Mouse (Mus musculus) right cerebral cortex, postnatal 25 days (tissue): ENCODE data around the gene Ksr1.
A peak's percentile ranks its signal among the peaks of the same experiment; 100 is the strongest.

ENCODE experiments used
- DNase-seq: peaks from one replicate; pipeline ENCODE4 v3.0.0; 2022

The Ksr1 gene

DNA sequence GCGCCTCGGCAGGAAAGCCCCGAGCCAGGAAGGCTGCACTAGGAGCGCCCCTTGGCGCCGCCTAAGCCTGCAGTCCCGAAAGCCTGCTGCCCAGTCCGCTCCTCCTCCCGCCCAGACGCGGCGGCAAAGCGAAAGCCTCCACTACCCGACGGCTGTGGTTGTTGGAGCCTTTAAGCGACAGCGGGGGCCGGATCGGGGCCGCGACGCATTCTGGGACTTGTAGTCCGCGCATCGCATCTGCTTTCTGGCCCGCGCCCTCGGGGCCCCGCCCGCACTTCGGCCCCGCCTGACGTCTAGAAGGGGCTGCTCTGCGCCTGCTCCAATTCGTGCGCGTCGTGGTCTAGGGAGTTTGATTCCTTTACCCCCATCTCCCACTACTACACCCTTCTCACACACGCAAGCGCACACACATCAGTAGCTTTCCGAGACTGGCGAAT is at the start of gene Ksr1:
Ksr1 (minus strand) TSS at position 77 of the 437 bp plus-strand sequence.
- peak; percentile 95 for DNase-seq

DNA sequence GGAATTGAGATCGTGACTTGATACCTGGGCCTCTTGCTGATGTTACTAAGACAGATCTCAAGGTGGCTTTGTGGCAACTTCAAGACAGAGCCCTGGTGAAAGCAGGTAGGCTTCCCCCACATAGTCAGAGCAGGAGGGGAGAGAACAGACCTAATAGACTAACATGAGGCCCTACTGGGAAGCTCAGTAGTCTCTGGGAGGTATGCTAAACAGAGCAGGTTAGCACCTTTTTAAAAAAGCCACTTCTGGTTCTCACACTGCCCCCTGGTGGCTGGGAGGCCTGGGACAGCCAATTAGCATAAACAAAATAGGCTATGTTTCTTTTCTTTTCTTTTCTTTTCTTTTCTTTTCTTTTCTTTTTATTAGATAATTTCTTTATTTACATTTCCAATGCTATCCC is 46.0 kb upstream of the Ksr1 start:
- no peak for DNase-seq

DNA sequence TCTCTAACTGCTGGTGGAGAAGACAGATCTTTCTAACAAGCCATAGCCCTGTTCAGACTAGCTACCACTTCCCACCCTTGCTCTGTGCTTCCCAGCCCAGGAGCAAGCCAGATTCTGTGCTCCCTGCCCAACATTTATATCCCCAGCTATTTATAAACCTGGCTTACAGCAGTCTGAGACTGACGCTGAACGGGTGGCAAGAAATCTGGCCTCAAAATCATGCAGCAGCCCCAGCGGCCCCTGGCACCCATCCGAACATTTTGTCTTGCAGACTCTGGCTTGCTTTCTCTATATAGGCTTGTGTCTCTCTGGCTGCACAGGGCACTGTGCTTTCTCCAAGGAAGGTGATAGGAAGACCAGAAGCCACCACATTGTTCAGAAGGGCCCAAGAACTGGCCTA is 45.0 kb upstream of the Ksr1 start:
- no peak for DNase-seq

DNA sequence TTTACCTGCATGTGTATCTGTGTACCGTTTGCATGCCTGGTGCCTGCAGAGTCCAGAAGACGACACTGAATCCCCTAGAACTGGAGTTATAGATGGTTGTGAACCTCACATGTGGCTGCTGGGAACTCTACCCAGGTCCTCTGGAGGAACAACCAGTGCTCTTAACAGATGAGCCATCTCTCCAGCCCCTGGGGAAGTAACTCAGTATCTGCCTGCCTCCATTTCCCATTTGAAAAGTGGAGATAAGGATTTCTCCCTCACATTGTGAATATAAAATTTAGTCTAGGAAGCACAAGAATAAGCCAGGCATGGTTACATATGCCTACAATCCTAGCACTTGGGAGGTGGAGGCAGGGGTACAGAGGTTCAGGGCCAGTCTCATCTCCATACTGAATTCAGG is 44.0 kb upstream of the Ksr1 start:
- DNase-seq: no peak

DNA sequence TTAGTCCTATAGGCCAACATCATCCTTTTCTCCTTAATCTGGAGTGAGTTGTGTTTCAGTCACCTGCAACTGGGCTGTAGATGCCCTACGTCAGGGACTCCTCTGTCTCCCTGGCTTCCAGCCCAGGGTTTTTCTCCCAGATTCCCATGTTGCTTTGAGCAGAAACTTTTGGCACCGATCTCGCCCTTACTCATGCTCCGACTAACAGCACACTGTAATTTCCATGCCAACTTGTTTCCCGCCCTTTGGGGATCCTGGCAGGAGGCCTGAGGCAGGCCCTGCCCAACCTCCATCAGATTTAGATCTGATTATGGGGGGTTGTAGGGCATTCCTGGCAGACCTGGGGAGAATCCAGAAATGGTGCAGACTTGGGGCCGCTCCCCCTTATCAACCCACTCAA is 42.0 kb upstream of the Ksr1 start:
- peak; percentile 48 for DNase-seq

DNA sequence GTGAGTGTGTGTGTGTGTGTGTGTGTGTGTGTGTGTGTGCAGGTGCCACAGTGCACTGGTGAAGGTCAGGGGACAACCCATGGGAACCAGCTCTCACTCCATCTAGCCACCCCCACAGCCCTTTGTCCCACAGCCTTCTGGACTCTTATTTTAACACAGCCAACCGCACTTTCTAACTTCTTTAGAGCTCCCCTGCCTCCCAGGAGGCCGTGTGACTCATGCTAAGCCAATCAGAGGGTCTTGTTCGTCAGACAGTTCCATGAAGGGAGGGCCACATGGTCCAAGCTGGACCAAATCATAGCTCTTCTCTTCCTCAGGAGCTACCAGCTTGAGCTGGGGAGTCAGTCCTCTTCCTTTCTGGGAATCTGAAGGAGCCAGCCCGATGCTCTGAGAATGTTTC is 41.1 kb upstream of the Ksr1 start:
- DNase-seq: no peak

DNA sequence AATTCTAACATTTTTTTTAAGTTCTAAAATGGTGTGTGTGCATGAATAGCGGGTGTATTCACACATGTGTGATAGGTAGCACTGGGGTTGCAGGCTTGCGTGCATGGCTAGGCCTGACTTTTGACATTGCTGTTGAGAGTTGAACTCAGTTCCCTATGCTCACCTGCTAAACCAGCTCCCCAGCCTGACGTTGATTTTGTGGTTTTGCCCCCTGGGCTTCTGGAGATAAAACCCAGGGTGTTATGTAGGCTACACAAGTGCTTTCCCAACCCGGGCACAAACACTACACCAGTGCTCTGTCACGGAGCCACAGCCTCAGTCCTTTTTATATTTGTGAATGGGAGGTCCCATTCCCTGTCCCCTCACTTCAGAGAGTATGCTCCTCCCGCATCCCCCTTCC is 39.5 kb upstream of the Ksr1 start:
- no peak for DNase-seq

DNA sequence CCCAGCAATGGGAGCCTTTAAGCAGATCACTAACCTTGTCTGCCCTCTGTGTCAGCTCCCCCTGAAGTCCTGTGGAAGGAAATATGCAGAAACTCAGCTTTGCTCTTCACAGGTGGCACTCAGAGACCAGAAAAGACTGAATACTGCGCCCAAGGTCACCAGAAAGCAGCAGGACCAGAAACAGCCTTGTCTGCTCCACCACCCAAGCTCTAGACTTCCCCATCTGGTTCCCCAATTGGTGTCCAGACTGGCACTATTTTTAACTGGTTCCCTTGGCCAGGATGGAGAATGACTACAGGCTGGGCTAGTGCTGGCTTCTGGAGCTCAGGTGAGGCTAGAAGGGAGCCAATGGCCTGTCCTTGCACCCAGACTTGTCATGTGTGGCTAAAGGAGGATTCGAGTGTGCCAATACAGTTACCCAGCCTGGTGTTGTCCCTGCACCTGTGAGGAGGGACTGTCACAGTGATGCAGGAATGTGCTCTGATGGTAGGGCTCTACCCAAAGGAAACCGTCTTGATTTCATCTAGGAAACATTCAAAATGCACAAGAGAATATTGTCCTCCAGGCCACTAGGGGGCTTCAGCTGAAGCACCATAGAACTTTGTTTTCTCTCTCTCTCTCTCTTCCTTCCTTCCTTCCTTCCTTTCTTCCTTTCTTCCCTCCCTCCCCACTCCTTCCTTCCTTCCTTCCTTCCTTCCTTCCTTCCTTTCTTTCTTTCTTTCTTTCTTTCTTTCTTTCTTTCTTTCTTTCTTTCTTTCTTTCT is 38.1 kb upstream of the Ksr1 start:
- no peak for DNase-seq

DNA sequence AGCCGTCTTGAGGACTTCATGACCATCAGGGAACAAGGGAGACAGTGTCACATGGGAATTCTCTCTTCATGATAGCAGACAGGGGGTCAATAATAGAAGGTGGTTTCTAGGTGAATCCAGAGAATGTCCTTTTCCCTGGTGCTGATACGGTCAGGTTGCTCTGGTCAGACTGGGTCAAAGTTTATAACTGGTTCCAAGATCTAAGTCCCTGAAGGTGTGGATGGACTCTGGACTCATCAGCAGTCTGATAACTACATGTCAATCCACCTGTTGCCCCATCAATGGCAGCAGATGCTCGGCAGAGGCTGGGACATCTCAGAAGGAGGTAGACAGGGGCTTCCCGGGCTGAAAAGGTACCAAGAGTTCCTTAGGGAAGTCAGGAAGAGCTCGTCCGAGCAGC is 37.2 kb upstream of the Ksr1 start:
- no peak for DNase-seq

DNA sequence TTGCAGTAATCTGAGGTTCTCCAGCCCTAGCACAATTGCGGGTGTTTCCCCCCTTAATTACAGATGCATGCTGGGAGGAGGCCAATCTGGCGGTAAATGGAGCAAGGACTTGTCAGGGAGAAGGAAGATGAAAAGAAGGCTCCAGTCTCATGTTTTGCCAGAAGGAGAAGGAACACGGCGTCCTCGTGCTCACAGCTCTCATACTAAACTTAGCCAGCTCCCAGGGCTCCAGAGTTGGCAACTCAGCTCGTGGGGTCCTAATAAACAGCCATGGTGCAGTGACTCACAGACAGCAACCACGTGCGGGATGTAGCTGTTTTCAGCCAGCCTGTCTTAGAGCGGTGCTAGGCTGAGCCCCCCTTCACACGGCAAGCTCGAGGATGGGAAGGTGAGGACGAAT is 36.7 kb upstream of the Ksr1 start:
- DNase-seq: peak; percentile 60

DNA sequence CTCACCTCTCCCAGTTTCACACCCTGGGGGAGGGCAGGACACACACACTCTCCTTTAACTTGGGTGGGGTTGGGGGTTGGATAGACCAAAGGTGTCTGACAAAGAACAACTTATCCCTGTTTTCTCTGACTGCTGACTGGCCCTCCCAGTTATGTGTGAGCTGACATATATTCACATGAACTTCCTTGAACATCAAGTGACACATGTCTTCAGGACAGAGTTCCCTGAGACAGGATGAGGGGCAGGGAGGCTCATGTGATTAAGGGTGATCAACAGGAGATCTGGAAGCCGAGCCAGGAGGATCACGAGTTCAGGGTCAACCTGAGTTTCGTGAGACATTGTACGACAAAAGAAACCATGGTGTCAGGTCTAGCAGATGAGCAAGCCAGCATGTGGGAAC is 35.7 kb upstream of the Ksr1 start:
- no peak for DNase-seq

DNA sequence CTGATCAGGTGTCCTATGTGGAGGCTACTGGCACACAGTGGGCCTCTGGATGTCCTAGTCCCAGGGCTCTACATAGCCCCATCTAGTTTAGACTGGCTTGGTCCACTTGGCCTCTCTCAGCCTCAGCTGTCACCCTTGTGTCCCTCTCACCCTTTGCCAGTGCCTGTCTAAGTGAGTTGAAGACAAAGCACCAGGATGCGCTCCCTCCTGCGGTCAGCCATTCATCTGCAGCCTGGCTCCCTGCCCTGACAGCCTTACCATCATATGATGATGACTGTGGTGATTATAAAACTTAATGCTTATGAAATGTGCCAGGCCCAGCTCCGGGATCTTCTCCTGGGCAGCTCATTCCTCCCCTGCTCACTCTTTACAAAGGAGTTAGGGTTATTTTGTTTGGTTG is 30.5 kb upstream of the Ksr1 start:
- no peak for DNase-seq

DNA sequence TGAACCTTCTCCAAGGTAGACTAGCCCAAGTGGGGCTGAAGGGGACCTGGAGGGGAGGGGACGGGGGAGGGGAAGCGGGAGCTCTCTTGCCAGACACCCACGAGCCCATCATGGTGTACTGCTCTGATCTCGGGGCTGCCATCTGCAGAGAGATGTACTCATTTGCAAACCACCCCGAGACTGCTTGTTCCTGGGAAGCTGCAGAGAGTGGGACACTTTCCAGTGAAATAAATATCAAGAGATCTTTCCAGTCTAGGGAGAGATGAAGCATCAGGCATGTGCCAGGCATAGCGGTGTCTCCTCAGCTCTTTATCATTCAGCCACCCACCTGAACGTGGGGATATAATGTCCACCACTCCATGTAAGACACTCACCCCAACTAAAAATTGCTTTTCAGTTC is 25.8 kb upstream of the Ksr1 start:
- DNase-seq: peak; percentile 35

DNA sequence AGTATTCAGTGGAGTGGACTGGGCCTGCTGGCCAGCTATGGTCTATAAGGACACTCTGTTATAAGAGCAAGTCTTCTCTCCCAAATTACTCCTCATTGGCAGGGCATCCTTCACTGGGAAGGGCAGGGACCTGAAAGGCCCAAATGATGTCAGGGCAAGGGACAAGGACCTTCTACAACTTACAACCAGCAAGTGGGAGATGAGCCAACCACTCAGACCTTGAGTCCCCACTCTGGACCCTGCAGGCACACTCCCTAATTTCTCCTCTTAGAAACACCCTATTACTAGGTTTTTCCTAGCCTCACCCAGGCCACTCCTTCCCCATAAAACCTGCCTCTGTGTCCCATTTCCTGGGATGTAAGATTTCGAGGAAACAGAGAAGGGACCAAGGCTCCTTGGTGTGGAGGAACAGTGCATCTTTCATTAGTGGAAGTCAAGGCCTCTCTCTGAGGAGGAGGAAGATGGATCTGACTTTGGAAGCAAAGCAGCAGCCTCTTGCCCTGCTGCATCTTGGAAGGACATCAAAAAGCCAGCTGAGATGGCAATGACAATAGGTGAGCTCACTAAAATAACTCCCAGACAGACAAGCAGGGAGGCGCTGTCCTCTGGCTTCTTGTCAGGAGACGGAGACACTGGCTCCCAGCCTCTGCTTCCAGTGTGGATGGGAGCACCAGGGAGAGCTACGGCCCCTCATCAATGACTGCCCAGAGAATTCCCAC is 20.5 kb upstream of the Ksr1 start:
- no peak for DNase-seq

DNA sequence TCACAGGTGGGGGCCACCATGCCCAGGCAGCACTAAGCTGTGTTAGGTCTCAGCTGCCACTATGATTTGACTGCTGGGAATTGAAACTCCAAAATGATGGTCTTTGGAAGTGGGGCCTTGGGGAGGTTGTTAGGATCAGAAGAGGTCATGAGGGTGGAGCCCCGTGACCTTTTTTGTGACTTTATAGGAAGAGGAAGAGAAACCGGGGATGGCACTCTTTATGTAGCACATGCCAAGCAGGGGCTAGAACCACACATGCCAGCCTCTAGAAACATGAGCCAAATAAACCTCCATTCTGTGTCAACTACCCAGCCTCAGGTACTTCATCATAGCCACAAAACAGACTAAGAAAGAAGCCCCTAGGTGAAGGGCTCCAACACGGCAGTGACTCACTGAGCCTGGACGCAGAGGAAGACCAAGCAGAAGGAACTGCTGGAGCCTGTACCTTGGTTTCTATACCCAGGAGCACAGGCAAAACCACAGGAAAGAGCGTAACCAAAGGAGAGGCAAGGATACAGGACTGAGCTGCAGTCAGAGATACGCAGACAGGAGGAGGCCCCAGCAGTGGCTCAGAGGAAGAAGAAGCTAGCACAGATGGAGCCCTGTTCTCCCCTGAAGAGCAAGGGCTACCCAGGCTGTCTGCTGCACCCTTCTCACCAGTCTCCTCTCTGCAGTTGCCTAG is 15.0 kb upstream of the Ksr1 start:
- DNase-seq: no peak

DNA sequence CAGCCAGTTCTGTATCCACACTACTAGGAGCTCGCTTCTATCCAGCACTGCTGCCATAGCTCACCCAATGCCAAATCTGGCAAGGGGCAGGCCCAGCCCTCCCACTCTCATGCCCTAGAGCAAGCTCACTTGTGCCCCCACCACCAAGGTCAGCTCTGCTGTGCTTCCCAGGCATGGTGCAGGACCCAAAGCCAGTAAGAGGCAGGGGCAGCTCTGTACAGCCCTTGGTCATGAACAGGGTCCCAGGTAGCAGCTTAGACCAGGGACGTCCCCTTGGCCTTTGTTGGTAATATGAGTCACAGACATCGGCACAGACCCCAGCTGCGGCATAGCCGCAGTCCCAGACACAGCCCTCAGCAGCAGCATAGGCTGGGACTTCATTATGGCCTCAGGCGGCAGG is 13.9 kb upstream of the Ksr1 start:
- DNase-seq: no peak

DNA sequence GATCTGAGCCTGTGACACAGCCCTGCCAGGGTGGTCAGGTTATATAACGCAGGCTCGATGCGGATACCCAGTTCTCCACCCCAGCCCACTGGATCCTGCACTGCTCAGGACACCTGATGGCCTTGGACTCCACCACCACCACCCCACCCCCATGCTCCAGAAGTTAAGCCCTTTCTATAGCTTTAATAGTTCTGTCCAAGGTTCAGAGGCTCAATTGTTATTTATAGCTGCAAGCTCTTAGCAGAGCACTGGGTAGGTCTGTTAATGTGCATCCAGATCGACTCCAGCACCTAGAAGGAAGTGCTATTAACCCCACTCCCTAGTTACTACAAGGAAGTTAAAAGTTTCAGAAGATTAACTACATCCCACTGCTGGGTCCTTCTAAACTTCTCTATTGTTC is 11.5 kb upstream of the Ksr1 start:
- no peak for DNase-seq

DNA sequence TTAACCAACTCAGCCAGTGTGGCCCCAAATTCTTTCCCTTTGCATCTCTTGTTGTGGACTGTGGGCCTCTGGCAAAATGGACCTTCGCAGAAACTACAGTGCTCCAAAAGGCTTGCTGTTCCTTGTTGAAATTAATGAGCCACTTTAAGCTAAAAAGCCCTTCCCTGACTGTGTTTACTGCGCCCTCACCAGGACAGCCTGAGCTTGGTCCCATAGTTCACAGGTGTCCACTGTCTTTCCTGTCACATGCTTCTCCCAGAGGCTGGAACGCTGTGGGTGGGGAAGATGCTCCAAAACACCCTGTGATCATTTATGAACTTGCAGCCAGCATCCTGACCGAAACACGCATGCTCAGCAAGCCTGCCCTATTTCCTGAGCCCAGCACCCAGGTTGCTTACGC is 9.1 kb upstream of the Ksr1 start:
- DNase-seq: no peak

DNA sequence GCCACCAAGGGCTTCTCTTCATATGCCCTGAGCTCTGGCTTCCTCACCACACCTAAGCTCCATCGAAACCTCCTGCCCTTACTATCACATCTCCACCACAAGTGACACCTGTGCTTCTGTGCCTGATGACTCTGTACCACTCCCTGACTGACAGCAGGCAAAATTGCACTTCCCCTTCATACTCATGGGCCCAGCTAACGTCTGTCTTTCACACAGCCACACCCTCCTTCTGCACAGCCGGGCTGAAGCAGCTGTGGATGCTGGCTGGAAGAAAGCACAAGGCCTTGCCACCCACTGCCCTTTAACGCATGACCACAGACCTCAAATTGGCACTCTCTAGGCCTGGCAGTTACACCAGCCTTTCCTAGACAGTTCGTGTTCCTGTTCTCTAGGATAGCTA is 6.5 kb upstream of the Ksr1 start:
- no peak for DNase-seq

DNA sequence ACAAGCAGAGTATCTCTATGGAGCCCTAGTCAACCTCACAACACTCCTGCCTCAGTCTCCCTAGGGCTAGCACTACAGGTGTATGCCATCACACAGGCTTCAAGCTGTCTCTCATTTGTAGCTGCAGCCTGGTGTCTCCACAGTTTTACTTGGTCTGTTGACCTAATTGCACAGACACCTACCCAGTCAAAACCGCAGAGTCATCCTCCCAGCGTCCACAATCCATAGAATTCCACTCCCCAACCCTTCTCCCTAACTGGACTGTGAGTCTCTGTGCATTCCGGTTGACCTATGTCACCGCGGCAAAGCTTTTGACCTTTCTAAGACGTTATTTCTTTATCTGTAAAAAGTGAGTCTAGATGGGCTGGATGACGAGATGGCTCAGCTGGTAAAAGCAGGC is 5.7 kb upstream of the Ksr1 start:
- DNase-seq: no peak

DNA sequence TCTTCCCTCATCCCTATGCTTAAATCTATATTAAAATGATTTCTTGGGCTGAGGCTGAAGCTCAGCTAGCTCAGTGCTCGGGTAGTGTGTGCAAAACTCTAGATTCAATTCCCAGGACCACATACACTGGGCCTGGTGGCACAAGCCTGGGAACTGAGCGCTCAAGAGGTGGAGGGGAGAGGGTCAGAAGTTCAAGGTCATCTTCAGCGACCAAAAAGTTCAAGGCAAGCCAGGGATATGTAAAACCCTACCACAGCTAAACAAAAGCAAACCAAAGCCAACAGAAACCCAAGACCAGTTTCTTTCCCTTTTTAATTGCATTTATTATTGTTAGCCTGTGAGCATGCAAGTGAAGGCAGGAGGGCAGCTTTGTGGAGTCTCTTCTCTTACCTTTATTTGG is 4.1 kb upstream of the Ksr1 start:
- DNase-seq: no peak

DNA sequence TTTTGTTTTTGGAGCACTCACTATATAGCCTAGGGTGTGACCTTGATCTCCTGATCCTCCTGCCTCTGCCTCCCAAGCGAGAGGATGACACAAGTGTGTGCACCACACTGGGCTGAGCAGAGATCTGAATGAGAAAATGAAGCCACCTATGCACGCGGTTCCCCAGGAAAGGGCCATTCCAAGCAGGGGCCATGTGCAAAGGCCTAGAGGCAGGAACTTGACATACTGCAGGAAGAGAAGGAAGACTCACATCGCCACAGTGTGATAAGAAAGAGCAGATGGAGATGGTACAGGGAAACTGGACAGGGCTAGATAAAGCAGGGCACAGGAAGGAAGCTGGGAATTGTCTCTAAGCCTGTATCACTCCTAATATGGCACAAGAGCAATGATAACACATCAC is 3.1 kb upstream of the Ksr1 start:
- DNase-seq: no peak

DNA sequence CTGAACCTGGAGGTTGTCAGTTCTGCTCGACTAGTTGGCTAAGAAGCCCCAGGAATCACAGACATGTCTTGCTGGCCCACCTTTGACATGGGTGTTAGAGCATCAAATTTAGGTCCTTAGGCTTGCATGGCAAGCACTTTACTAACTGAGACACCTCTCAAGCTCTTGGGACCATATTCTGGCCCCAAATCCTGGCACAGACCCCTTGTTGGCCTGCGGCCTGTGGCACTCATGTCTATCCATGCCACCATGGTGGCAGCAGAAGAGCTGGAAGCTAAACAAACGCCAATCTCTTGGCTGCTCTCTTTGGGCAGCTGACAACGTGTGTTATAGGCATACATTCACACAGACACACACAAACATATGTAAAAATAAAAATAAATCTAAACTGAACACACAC is 2.6 kb upstream of the Ksr1 start:
- DNase-seq: no peak
